Mouse (Mus musculus) small intestine, adult 2 months (tissue): ENCODE data around the gene Myadm.
"Not testable (repeated sequence)": the region's sequence is repeated elsewhere in the genome, so short reads cannot be mapped to it uniquely, and the experiment has no call there.

ENCODE experiments used
- CTCF ChIP-seq: fragments of 200-500 bp; IDR thresholded peaks from 2 replicates; pipeline ENCODE4 v1.5.1; 2012; ENCODE audit warnings: low read depth, mild to moderate bottlenecking, control low read depth, inconsistent platforms, low read length, moderate library complexity, mixed read lengths; ENCODE audit not compliant: insufficient replicate concordance, insufficient read length; ENCODE audit errors: extremely low read depth
- POLR2A ChIP-seq: fragments of 200-500 bp; IDR thresholded peaks from 2 replicates; pipeline ENCODE4 v1.6.1; 2012; ENCODE audit warnings: low read depth, mild to moderate bottlenecking, control low read depth, inconsistent platforms, low read length, moderate library complexity

- TF ChIP-seq POLR2A, CTCF: not testable (repeated sequence)
These were observed 12.1 kb upstream of the Myadm start for GRCm38 (mm10) chr7:3276781-3277180.
